Mouse (Mus musculus): Measurements from ENCODE around the gene Prr11. TPM values are rescaled to one million over a fixed set of nuclear protein-coding genes. Genes with fewer than 3 reads are reported as not detected.
A peak's percentile ranks its signal among the peaks of the same experiment; 100 is the strongest.

The Prr11 gene
- 0.08 and 0.17 TPM in 2 replicates for polyA plus RNA-seq (2012; rRNA removed)

DNA sequence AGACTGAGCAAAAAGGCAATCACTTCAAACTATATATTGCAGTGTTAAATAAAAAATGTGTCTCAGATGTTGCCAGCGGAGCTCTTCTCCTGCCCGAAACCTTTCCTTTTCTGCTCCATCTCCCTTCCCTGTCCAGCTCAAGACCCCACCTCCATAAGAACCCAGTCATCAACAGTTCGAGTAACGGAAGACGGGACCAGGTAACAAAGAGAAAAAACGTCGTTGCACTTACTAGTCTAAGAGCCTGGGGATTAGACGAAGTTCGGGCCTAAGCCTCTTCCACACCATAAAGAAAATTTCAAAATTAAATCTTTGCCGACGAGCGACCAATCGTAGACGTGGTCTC is at the start of gene Prr11:
Gene Prr11 (minus strand): TSS at position 300 of the 346 bp plus-strand sequence.
- WGBS = under 1% methylated on average over 14 of the region's 14 CpGs
- no peaks in the 10 kb centered on the region for H3K36me3 ChIP-seq (ENCODE audit: control insufficient read depth, insufficient read depth, low read length)
- no peak for DNase-seq
- H3K4me1 ChIP-seq (ENCODE audit: control insufficient read depth, insufficient read depth, low read length) = no peaks in the 10 kb centered on the region; the same call in 1 of the 2 replicates
- H3K27me3 ChIP-seq (replicated peaks; ENCODE audit: control insufficient read depth, insufficient read depth, low read length) = no peaks in the 10 kb centered on the region
- H3K27ac ChIP-seq (ENCODE audit: insufficient read depth, low read depth, low read length) = peak within 1 kb of the TSS; percentile 88
- TF ChIP-seq CTCF (conservative IDR thresholded peaks at IDR 0.05; ENCODE audit: insufficient read depth, insufficient read length, low read depth, low read length) (no peak), POLR2A (IDR thresholded peaks at IDR 0.05; ENCODE audit: low read depth, low read length) (no peak)
- H3K4me3 ChIP-seq (ENCODE audit: insufficient read depth, low read depth, low read length) = peak within 1 kb of the TSS; percentile 77

DNA sequence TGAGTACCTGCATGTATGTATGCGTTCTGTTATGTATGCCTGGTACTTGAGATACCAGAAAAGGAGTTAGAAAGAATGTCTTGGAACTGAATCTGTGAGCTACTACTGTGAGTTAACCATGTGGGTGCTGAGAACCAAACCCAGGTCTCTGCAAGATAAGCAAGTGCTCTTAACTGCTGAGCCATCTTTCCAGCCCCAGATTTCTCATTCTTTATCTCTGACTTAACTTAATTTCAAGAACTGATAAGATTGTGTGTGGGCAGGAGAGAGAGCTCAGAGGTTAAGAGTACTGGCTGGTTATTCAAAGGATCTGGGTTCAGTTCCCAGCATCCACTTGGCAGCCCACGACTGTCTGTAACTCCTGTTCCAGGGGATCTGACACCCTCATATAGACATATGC is 49.5 kb upstream of the Prr11 start:
- no peaks in the 10 kb centered on the region for H3K4me1 ChIP-seq (ENCODE audit: control insufficient read depth, insufficient read depth, low read length)
- DNase-seq = no peak
- H3K4me3 ChIP-seq (ENCODE audit: insufficient read depth, low read depth, low read length) = no peak overlapping the region
- TF ChIP-seq CTCF (conservative IDR thresholded peaks at IDR 0.05; ENCODE audit: insufficient read depth, insufficient read length, low read depth, low read length) = no peak
- H3K27ac ChIP-seq (ENCODE audit: insufficient read depth, low read depth, low read length) = no peak overlapping the region
- no peaks in the 10 kb centered on the region; the same call in 1 of the 2 replicates for H3K36me3 ChIP-seq (ENCODE audit: control insufficient read depth, insufficient read depth, low read length)
- H3K27me3 ChIP-seq (replicated peaks; ENCODE audit: control insufficient read depth, insufficient read depth, low read length) = no peaks in the 10 kb centered on the region
- WGBS = 93% methylated on average over 2 of the region's 2 CpGs

DNA sequence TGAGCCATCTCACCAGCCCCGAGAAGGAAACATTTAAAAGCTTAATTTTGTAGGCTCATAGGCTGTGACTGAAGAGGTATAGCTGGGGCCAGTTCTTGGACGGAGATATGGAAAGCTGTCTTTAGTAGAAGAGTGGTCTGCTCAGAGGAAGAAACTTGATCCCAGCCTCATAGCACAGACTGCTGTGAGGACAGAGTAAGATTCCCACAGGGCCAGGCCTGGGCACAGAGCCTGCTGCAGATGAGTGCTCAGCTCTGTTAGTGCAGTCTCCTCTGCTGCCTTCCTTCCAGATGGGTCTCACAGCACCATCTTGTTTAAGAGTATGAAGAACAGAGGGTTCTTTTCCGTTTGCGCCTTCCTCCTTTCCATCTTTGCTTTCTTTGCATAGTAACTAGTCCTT is 27.7 kb upstream of the Prr11 start:
- WGBS = 83% methylated on average over 4 of the region's 4 CpGs
- DNase-seq = no peak

DNA sequence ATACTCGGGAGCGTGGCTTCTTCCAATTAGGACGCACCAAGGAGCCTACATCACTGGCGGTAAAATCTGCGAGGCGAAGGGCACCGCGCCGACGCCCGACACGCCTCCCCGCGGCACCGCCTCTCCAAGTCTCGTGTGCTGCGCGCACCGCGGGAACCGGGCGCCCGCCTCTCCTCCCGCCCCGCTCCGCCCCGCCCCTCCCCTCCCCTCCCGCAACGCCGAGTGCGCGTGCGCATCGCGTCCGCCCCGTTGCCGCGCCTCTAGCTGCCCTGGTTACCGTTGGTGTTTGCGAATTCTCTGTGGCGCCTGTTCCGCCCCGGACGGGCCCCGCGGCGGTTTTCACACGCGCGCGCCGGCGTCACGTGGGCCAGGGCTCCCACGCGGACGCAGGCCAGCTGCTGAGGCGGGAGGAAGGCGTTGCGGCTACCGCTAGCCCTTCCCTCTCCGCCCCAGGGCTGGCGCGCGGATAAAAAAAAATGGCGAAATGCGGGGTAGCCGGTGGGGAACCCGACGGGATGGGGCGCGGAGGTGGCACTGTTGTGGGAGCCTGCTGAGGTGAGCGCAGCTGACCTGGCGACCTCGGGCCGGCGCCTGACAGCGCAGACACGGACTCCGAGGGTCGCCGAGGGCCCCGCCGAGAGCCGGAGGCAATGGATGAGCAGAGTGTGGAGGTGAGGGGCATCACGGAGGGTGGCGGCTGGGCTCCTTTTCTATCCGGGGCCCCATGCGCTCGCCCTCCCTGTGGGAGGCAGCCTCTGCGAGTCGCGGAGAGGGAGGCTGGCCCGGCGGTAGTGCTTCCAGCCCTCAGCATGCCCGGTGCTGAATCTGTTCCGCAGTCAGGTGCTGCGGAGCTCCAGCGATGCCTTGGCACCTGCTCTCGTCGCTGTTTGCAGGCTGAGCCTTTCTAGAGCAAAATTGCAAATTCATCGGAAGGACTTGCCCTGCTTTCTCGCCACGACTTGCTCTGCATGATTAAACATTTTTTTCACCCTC is 18.6 kb upstream of the Prr11 start, which contains the start of gene Trim37:
Gene Trim37 (plus strand): TSS at position 254 of the 993 bp plus-strand sequence.
- Histone ChIP-seq H3K4me3 (ENCODE audit: insufficient read depth, low read depth, low read length) (peak within 1 kb of the TSS; percentile 85), H3K27me3 (replicated peaks; ENCODE audit: control insufficient read depth, insufficient read depth, low read length) (no peaks in the 10 kb centered on the region), H3K27ac (ENCODE audit: insufficient read depth, low read depth, low read length) (peak within 1 kb of the TSS; percentile 63), H3K4me1 (ENCODE audit: control insufficient read depth, insufficient read depth, low read length) (peaks cover 4% of the 10 kb centered on the region; the same call in 1 of the 2 replicates), H3K36me3 (ENCODE audit: control insufficient read depth, insufficient read depth, low read length) (no peaks in the 10 kb centered on the region)
- WGBS = under 1% methylated on average over 102 of the region's 105 CpGs
- TF ChIP-seq POLR2A (IDR thresholded peaks at IDR 0.05; ENCODE audit: low read depth, low read length) (no peak), CTCF (conservative IDR thresholded peaks at IDR 0.05; ENCODE audit: insufficient read depth, insufficient read length, low read depth, low read length) (no peak)
- peak; percentile 94 for DNase-seq

More for the DNA sequence above, 27.7 kb upstream of the Prr11 start:
- no peak overlapping the region for H3K4me3 ChIP-seq (ENCODE audit: insufficient read depth, low read depth, low read length)
- no peak overlapping the region for H3K27ac ChIP-seq (ENCODE audit: insufficient read depth, low read depth, low read length)
- H3K4me1 ChIP-seq (ENCODE audit: control insufficient read depth, insufficient read depth, low read length) = no peaks in the 10 kb centered on the region
- no peaks in the 10 kb centered on the region for H3K27me3 ChIP-seq (replicated peaks; ENCODE audit: control insufficient read depth, insufficient read depth, low read length)
- no peaks in the 10 kb centered on the region for H3K36me3 ChIP-seq (ENCODE audit: control insufficient read depth, insufficient read depth, low read length)
- TF ChIP-seq CTCF (conservative IDR thresholded peaks at IDR 0.05; ENCODE audit: insufficient read depth, insufficient read length, low read depth, low read length) (no peak), POLR2A (IDR thresholded peaks at IDR 0.05; ENCODE audit: low read depth, low read length) (no peak)

DNA sequence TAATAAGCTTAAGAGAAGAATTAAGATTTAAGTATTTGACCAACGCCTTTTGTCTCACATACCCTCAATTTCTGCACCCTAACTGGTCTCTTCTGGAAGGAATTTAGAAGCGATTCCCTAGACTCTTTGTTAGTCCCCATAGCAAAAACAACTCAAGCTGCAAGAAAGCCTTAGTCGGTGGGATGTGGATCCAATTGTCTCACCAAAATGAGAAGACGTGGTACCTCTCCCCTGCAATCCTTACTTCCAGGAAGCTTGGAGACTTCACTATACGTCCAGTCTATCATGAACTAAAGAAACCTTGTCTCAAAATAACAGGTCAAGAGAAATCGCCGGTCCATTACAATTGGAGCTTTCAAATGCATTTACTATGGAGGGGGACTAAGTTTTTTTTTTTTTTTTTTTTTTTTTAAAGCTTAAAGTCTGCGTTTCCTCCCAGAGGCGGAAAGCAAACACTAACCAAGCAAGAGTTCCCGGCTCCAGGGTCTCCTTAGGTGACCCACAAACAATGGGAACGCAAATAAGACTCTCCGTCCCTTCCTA is 17.8 kb upstream of the Prr11 start:
- Histone ChIP-seq H3K4me3 (ENCODE audit: insufficient read depth, low read depth, low read length) (peak overlapping the region; percentile 85), H3K27ac (ENCODE audit: insufficient read depth, low read depth, low read length) (peak overlapping the region; percentile 63; the same call in 1 of the 2 replicates), H3K36me3 (ENCODE audit: control insufficient read depth, insufficient read depth, low read length) (no peaks in the 10 kb centered on the region), H3K27me3 (replicated peaks; ENCODE audit: control insufficient read depth, insufficient read depth, low read length) (no peaks in the 10 kb centered on the region), H3K4me1 (ENCODE audit: control insufficient read depth, insufficient read depth, low read length) (peaks cover 4% of the 10 kb centered on the region; the same call in 1 of the 2 replicates)
- no peak for DNase-seq
- 2% methylated on average over 12 of the region's 12 CpGs for WGBS
- TF ChIP-seq POLR2A (IDR thresholded peaks at IDR 0.05; ENCODE audit: low read depth, low read length) = no peak
- no peak for TF ChIP-seq CTCF (conservative IDR thresholded peaks at IDR 0.05; ENCODE audit: insufficient read depth, insufficient read length, low read depth, low read length)

DNA sequence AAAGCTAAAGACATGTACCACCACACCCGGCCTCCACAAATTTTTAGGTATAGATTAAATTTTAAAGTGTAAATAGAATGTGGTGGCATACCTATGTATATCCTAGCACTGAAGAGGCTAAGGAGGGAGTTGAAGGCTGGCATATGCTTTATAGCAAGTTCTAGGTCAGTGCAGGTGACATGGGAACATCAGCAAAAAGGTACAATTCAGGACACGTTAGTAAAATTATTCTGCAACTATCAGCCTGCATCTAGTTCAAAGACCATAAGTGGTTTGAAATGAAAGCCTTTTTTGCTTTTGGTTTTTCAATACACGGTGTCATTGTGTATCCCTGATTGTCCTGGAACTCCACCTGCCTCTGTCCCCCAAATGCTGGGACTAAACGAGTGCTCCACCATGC is 17.1 kb upstream of the Prr11 start:
- TF ChIP-seq CTCF (conservative IDR thresholded peaks at IDR 0.05; ENCODE audit: insufficient read depth, insufficient read length, low read depth, low read length) = no peak
- no peak for TF ChIP-seq POLR2A (IDR thresholded peaks at IDR 0.05; ENCODE audit: low read depth, low read length)
- no peak overlapping the region for H3K27ac ChIP-seq (ENCODE audit: insufficient read depth, low read depth, low read length)
- peaks cover 4% of the 10 kb centered on the region; the same call in 1 of the 2 replicates for H3K4me1 ChIP-seq (ENCODE audit: control insufficient read depth, insufficient read depth, low read length)
- H3K27me3 ChIP-seq (replicated peaks; ENCODE audit: control insufficient read depth, insufficient read depth, low read length) = no peaks in the 10 kb centered on the region
- WGBS = 56% methylated on average over 4 of the region's 4 CpGs
- no peak for DNase-seq
- H3K4me3 ChIP-seq (ENCODE audit: insufficient read depth, low read depth, low read length) = no peak overlapping the region
- no peaks in the 10 kb centered on the region for H3K36me3 ChIP-seq (ENCODE audit: control insufficient read depth, insufficient read depth, low read length)

DNA sequence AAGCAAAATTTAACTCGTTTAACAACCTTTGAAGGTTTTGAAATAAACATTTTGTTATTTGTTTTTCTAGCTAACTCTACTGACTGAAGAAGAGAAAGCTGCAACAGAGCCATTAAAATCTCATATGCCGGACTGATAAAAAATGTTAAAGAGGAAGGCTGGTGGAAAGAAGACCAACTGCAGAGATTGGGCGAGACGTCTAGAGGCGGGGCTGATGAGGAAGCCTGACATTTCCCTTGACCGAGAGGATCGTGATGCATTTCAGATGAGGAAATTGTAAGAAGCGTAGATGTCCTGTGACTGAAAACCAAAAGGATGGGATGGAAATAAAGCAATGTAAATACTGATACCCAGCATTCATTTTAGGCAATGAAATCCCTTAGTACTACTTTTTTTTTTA is 13.4 kb upstream of the Prr11 start:
- Histone ChIP-seq H3K4me3 (ENCODE audit: insufficient read depth, low read depth, low read length) (no peak overlapping the region), H3K4me1 (ENCODE audit: control insufficient read depth, insufficient read depth, low read length) (no peaks in the 10 kb centered on the region), H3K36me3 (ENCODE audit: control insufficient read depth, insufficient read depth, low read length) (no peaks in the 10 kb centered on the region), H3K27me3 (replicated peaks; ENCODE audit: control insufficient read depth, insufficient read depth, low read length) (no peaks in the 10 kb centered on the region), H3K27ac (ENCODE audit: insufficient read depth, low read depth, low read length) (no peak overlapping the region)
- 76% methylated on average over 8 of the region's 8 CpGs for WGBS
- no peak for TF ChIP-seq POLR2A (IDR thresholded peaks at IDR 0.05; ENCODE audit: low read depth, low read length)
- no peak for TF ChIP-seq CTCF (conservative IDR thresholded peaks at IDR 0.05; ENCODE audit: insufficient read depth, insufficient read length, low read depth, low read length)
- DNase-seq = no peak

Data from kidney, adult 2 months (tissue).